Mouse (Mus musculus): ENCODE measurements around the gene Olfr826. TPM values are rescaled to one million over a fixed set of nuclear protein-coding genes. Genes with fewer than 3 reads are reported as not detected.

Gene Olfr826
- not detected in 2 replicates for polyA plus RNA-seq (2014; fragmentation: Nextera tagmentation; extraction: Ambion mirVana)

DNA sequence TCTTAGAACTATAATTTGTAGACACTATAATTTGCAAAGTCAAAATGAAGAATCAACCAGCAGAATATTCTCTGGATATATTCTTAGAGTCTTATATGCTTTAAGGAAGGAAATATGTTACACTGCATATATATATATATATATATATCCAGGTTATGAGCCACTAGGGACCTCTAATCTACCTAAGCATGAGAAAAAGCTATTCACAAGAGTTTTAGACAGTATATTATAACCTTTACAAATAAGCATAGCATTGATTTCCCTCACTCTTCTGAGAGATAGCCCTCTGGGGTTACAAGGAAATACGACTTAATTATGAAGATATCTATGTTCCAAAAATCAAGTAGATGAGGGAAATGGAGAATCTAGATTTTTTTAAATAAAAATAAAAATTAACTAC lies at the start of gene Olfr826:
Gene Olfr826 (minus strand): TSS at position 101 of the 400 bp plus-strand sequence.
- no peak within 1 kb of the TSS for H3K4me2 ChIP-seq
- ATAC-seq (replicated peaks; ENCODE audit: insufficient number of reproducible peaks, low FRiP score, low TSS enrichment): no peak

DNA sequence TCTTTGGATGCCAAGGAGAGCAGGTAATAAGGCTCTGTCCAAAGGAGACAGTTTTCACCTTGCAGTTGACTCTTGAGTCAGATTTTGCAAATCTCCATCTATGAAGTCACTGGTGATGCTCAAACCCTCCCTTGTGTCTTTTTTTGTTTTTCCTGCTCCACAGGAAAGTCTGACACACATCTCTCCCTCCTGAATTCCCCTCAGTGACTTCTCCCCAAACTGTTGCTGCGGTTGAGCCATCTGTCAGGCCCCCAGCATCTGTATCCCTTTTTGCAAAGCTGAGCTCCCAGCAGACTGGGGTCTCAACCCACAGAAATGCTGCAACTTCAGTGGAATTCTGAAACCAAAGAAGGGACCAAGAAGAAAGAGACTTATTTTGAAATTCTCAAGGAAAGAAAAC lies 48.1 kb upstream of the Olfr826 start:
- WGBS (ENCODE audit: insufficient replicate concordance): 68% methylated on average over 1 of the region's 1 CpGs
- no peaks in the 10 kb centered on the region for H3K9me3 ChIP-seq (replicated peaks; ENCODE audit: control insufficient read depth, low read length)
- no peak overlapping the region for H3K27ac ChIP-seq (ENCODE audit: low read depth, low read length)
- no peak overlapping the region for H3K4me3 ChIP-seq (ENCODE audit: low read depth, low read length)
- H3K27me3 ChIP-seq (ENCODE audit: control insufficient read depth, insufficient read depth, low read length): no peaks in the 10 kb centered on the region
- H3K36me3 ChIP-seq (ENCODE audit: control insufficient read depth, insufficient read depth, low read length): no peaks in the 10 kb centered on the region
- no peak overlapping the region for H3K9ac ChIP-seq (ENCODE audit: low read depth, low read length)
- no peak overlapping the region for H3K4me2 ChIP-seq
- no peak for ATAC-seq (replicated peaks; ENCODE audit: insufficient number of reproducible peaks, low FRiP score, low TSS enrichment)
- no peaks in the 10 kb centered on the region for H3K4me1 ChIP-seq (ENCODE audit: control insufficient read depth, insufficient read depth, low read length)

More for the DNA sequence above, at the start of gene Olfr826:
- Histone ChIP-seq H3K9me3 (replicated peaks; ENCODE audit: control insufficient read depth, low read length) (no peaks in the 10 kb centered on the region), H3K27me3 (ENCODE audit: control insufficient read depth, insufficient read depth, low read length) (no peaks in the 10 kb centered on the region), H3K27ac (ENCODE audit: low read depth, low read length) (no peak within 1 kb of the TSS), H3K36me3 (ENCODE audit: control insufficient read depth, insufficient read depth, low read length) (no peaks in the 10 kb centered on the region), H3K4me3 (ENCODE audit: low read depth, low read length) (no peak within 1 kb of the TSS), H3K4me1 (ENCODE audit: control insufficient read depth, insufficient read depth, low read length) (no peaks in the 10 kb centered on the region), H3K9ac (ENCODE audit: low read depth, low read length) (no peak within 1 kb of the TSS)
- 66% methylated on average over 1 of the region's 1 CpGs for WGBS (ENCODE audit: insufficient replicate concordance)

DNA sequence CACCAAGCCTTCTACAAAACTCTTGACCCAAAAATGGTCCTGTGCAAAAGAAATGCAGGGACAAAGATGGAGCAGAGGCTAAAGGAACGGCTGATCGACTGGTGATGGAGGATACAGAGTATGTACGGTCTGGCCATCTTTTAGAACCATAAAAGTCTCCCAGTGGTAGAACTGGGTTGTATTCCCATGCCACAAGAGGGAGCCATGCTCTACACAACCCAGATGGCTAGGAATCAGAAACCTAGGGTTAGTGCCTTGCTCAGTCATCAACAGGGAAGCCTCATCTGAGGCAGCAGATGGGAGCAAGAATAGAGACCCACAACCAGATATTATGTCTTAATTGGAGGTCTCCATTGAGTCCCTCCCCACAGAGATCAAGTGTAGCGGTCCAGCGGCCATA lies 45.6 kb upstream of the Olfr826 start:
- H3K27me3 ChIP-seq (ENCODE audit: control insufficient read depth, insufficient read depth, low read length): no peaks in the 10 kb centered on the region
- H3K4me2 ChIP-seq: no peak overlapping the region
- WGBS (ENCODE audit: insufficient replicate concordance): 71% methylated on average over 5 of the region's 5 CpGs
- H3K9me3 ChIP-seq (replicated peaks; ENCODE audit: control insufficient read depth, low read length): no peaks in the 10 kb centered on the region
- no peak overlapping the region for H3K4me3 ChIP-seq (ENCODE audit: low read depth, low read length)
- H3K4me1 ChIP-seq (ENCODE audit: control insufficient read depth, insufficient read depth, low read length): no peaks in the 10 kb centered on the region
- H3K9ac ChIP-seq (ENCODE audit: low read depth, low read length): no peak overlapping the region
- no peaks in the 10 kb centered on the region for H3K36me3 ChIP-seq (ENCODE audit: control insufficient read depth, insufficient read depth, low read length)
- H3K27ac ChIP-seq (ENCODE audit: low read depth, low read length): no peak overlapping the region
- no peak for ATAC-seq (replicated peaks; ENCODE audit: insufficient number of reproducible peaks, low FRiP score, low TSS enrichment)

DNA sequence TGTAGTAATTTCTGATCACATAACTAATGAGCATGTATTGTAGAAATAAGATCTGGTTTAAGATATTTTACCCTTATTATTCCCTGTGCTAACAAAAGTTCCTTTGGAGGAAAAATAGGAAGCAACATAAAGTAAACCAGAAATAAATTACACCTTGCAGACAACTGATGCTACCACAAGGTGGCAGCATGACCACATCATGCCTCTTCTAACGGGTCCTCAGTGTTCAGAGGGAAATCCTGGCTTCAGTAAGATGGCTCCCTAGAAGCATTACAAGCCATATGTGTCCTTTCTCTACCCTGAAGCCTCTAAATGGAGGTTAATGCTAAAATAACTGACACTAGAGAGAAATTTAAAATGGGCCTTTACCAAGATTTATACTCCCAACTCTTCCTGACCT lies 44.3 kb upstream of the Olfr826 start:
- no peaks in the 10 kb centered on the region for H3K36me3 ChIP-seq (ENCODE audit: control insufficient read depth, insufficient read depth, low read length)
- H3K27ac ChIP-seq (ENCODE audit: low read depth, low read length): no peak overlapping the region
- no peak overlapping the region for H3K4me2 ChIP-seq
- 6% methylated on average over 1 of the region's 1 CpGs for WGBS (ENCODE audit: insufficient replicate concordance)
- H3K27me3 ChIP-seq (ENCODE audit: control insufficient read depth, insufficient read depth, low read length): no peaks in the 10 kb centered on the region
- H3K4me1 ChIP-seq (ENCODE audit: control insufficient read depth, insufficient read depth, low read length): no peaks in the 10 kb centered on the region
- no peak overlapping the region for H3K4me3 ChIP-seq (ENCODE audit: low read depth, low read length)
- no peaks in the 10 kb centered on the region for H3K9me3 ChIP-seq (replicated peaks; ENCODE audit: control insufficient read depth, low read length)
- no peak for ATAC-seq (replicated peaks; ENCODE audit: insufficient number of reproducible peaks, low FRiP score, low TSS enrichment)
- no peak overlapping the region for H3K9ac ChIP-seq (ENCODE audit: low read depth, low read length)

DNA sequence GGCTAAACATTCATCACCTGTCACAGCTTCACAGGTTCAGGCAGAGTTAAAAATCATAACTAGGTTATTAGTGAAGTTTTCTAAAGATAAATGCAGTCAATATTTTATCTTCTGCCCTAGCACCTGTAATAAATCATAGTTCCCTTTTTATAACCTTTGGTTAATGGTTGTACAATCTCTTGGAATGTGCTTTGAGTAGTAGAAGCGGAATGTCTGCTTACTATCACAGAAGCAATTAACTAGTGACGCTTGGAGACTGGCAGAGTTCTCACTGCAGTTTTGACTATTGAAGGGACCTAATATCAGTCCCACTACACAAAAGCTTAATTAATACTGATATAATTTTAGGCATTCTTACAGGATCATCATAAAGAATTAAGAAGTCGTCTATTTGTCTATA lies 41.0 kb upstream of the Olfr826 start:
- no peak overlapping the region for H3K27ac ChIP-seq (ENCODE audit: low read depth, low read length)
- H3K36me3 ChIP-seq (ENCODE audit: control insufficient read depth, insufficient read depth, low read length): no peaks in the 10 kb centered on the region
- H3K4me2 ChIP-seq: no peak overlapping the region
- H3K9me3 ChIP-seq (replicated peaks; ENCODE audit: control insufficient read depth, low read length): no peaks in the 10 kb centered on the region
- no peak for ATAC-seq (replicated peaks; ENCODE audit: insufficient number of reproducible peaks, low FRiP score, low TSS enrichment)
- WGBS (ENCODE audit: insufficient replicate concordance): 67% methylated on average over 3 of the region's 3 CpGs
- H3K9ac ChIP-seq (ENCODE audit: low read depth, low read length): no peak overlapping the region
- no peaks in the 10 kb centered on the region for H3K27me3 ChIP-seq (ENCODE audit: control insufficient read depth, insufficient read depth, low read length)
- H3K4me1 ChIP-seq (ENCODE audit: control insufficient read depth, insufficient read depth, low read length): no peaks in the 10 kb centered on the region
- H3K4me3 ChIP-seq (ENCODE audit: low read depth, low read length): no peak overlapping the region

DNA sequence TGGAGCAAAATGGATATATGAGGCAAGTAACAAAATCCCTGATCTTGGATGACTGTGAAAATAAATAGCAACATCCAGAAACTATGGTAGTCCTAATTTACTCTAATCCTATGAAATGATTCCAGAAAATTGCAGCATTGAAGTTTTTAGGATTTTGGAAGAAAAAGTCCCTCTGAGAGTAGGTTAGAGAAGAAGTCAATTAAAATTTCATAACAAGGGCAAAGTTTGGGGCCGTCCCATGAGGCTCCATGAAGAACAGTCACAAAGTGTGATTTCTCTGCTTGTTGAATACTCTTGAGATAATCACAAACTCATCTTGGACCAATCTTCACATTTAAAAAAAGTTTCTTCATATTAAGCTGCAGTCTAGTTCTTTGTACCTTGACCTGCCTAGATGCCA lies 30.3 kb upstream of the Olfr826 start, which contains the start of gene Olfr827:
Gene Olfr827 (minus strand): TSS at position 101 of the 400 bp plus-strand sequence.
- H3K4me3 ChIP-seq (ENCODE audit: low read depth, low read length): no peak within 1 kb of the TSS
- 64% methylated on average over 1 of the region's 1 CpGs for WGBS (ENCODE audit: insufficient replicate concordance)

DNA sequence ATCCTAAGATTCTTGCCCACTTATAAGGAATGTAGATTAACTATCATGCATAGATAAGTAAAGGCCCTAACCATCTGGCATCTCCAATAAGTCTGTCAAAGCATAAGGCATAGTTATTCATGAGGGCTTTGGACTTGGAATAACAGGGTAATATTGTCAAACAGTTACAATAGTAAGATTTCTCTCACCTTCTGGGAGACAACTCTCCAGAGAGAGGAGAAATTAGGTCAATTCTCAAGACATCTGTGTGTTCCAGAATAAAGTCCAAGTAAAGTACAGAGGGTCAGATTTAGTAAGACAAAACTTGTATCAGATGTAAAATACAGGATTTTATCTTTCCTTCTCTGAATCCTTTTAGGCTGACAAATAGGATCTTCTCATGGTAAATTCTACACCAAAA lies 17.3 kb downstream of the Olfr826 start, which contains the start of gene Olfr825:
Gene Olfr825 (minus strand): TSS at position 101 of the 400 bp plus-strand sequence.
- no peak within 1 kb of the TSS for H3K27ac ChIP-seq (ENCODE audit: low read depth, low read length)
- H3K36me3 ChIP-seq (ENCODE audit: control insufficient read depth, insufficient read depth, low read length): no peaks in the 10 kb centered on the region
- no peak for ATAC-seq (replicated peaks; ENCODE audit: insufficient number of reproducible peaks, low FRiP score, low TSS enrichment)
- no peak within 1 kb of the TSS for H3K4me3 ChIP-seq (ENCODE audit: low read depth, low read length)
- no peaks in the 10 kb centered on the region for H3K4me1 ChIP-seq (ENCODE audit: control insufficient read depth, insufficient read depth, low read length)
- no peaks in the 10 kb centered on the region for H3K27me3 ChIP-seq (ENCODE audit: control insufficient read depth, insufficient read depth, low read length)
- no peak within 1 kb of the TSS for H3K4me2 ChIP-seq
- no peaks in the 10 kb centered on the region for H3K9me3 ChIP-seq (replicated peaks; ENCODE audit: control insufficient read depth, low read length)
- no peak within 1 kb of the TSS for H3K9ac ChIP-seq (ENCODE audit: low read depth, low read length)

More for the DNA sequence above, 30.3 kb upstream of the Olfr826 start, which contains the start of gene Olfr827:
- H3K36me3 ChIP-seq (ENCODE audit: control insufficient read depth, insufficient read depth, low read length): no peaks in the 10 kb centered on the region
- no peak within 1 kb of the TSS for H3K4me2 ChIP-seq
- H3K4me1 ChIP-seq (ENCODE audit: control insufficient read depth, insufficient read depth, low read length): no peaks in the 10 kb centered on the region
- no peak within 1 kb of the TSS for H3K27ac ChIP-seq (ENCODE audit: low read depth, low read length)
- no peak for ATAC-seq (replicated peaks; ENCODE audit: insufficient number of reproducible peaks, low FRiP score, low TSS enrichment)
- H3K27me3 ChIP-seq (ENCODE audit: control insufficient read depth, insufficient read depth, low read length): no peaks in the 10 kb centered on the region
- no peak within 1 kb of the TSS for H3K9ac ChIP-seq (ENCODE audit: low read depth, low read length)
- H3K9me3 ChIP-seq (replicated peaks; ENCODE audit: control insufficient read depth, low read length): no peaks in the 10 kb centered on the region

DNA sequence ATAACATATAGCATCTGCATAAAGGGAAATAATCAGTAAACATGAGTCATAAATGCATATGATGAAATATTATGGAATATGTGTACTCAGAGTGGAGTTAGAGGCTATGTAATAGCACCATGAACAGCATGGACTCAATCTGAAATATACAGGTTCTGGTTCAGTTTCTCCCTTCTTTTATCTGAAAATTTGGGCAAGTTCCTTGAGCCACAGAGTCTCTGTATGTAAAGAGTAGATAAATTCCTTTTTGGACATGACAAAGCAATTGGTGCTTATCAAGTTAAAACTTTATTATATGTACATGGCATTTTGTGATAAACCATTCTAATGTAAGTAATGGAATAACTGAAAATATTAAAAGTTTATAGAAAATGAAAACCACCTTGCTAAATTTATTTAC lies 18.8 kb downstream of the Olfr826 start:
- Histone ChIP-seq H3K27me3 (ENCODE audit: control insufficient read depth, insufficient read depth, low read length) (no peaks in the 10 kb centered on the region), H3K4me1 (ENCODE audit: control insufficient read depth, insufficient read depth, low read length) (no peaks in the 10 kb centered on the region), H3K4me3 (ENCODE audit: low read depth, low read length) (no peak overlapping the region), H3K27ac (ENCODE audit: low read depth, low read length) (no peak overlapping the region), H3K9ac (ENCODE audit: low read depth, low read length) (no peak overlapping the region), H3K4me2 (no peak overlapping the region), H3K36me3 (ENCODE audit: control insufficient read depth, insufficient read depth, low read length) (no peaks in the 10 kb centered on the region), H3K9me3 (replicated peaks; ENCODE audit: control insufficient read depth, low read length) (no peaks in the 10 kb centered on the region)
- no peak for ATAC-seq (replicated peaks; ENCODE audit: insufficient number of reproducible peaks, low FRiP score, low TSS enrichment)

DNA sequence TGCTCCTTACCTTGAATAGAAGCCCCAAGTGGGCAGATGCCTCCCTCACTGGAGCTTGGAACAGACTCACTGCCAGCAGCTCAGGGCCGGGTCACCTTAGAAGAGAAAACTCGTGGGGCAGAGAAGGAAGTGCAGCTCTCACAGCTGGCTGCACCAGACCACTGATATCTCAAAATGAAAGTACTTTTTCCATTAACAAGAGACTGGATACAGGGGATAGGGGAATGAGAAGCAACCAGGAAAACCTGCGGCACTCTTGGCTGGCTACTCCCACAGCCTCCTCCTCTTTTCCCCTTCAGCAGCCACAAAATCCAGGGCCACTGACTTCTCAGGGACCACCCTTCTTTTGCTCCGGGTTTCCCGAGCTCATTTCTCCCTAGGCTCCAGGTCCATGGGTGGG lies 39.9 kb downstream of the Olfr826 start:
- ATAC-seq (replicated peaks; ENCODE audit: insufficient number of reproducible peaks, low FRiP score, low TSS enrichment): no peak
- Histone ChIP-seq H3K36me3 (ENCODE audit: control insufficient read depth, insufficient read depth, low read length) (no peaks in the 10 kb centered on the region), H3K4me1 (ENCODE audit: control insufficient read depth, insufficient read depth, low read length) (no peaks in the 10 kb centered on the region), H3K4me3 (ENCODE audit: low read depth, low read length) (no peak overlapping the region), H3K9ac (ENCODE audit: low read depth, low read length) (no peak overlapping the region), H3K4me2 (no peak overlapping the region), H3K9me3 (replicated peaks; ENCODE audit: control insufficient read depth, low read length) (no peaks in the 10 kb centered on the region), H3K27ac (ENCODE audit: low read depth, low read length) (no peak overlapping the region), H3K27me3 (ENCODE audit: control insufficient read depth, insufficient read depth, low read length) (no peaks in the 10 kb centered on the region)
- WGBS (ENCODE audit: insufficient replicate concordance): 64% methylated on average over 5 of the region's 5 CpGs

Data from heart, embryonic 11.5 days (tissue).